Mouse (Mus musculus) layer of hippocampus, adult 9-10 months (tissue): ENCODE measurements at regions not wholly inside any gene's neighbourhood (a gene's known extent, or its start where the extent isn't known, plus 50 kb on each side); places are given as distances from the start of the nearest gene placed in this dataset.

Experiments used
- DNase-seq: peaks from one replicate; pipeline ENCODE4 v3.0.0; 2022; ENCODE audit warnings: low spot score

- DNase-seq, result no peak
Measured at GRCm38 (mm10) chr4:26637859-26638258, 291.2 kb upstream of the Manea start.

GRCm38 (mm10) chr4:26630553-26631206 is 284.0 kb upstream of the Manea start:
- no peak for DNase-seq

- no peak for DNase-seq
Measured at GRCm38 (mm10) chr4:26629710-26630109, 283.0 kb upstream of the Manea start.

GRCm38 (mm10) chr4:26627744-26628143 is 281.1 kb upstream of the Manea start:
- peak; percentile 3 for DNase-seq

GRCm38 (mm10) chr4:26589081-26589869 is 242.6 kb upstream of the Manea start:
- no peak for DNase-seq

- no peak for DNase-seq
Measured at GRCm38 (mm10) chr4:26555690-26556089, 209.0 kb upstream of the Manea start.

- peak; percentile 22 for DNase-seq
Measured at GRCm38 (mm10) chr4:26543833-26544232, 197.1 kb upstream of the Manea start.

GRCm38 (mm10) chr4:26542511-26542910 is 195.8 kb upstream of the Manea start:
- DNase-seq, result no peak

GRCm38 (mm10) chr4:26508004-26508403 is 161.3 kb upstream of the Manea start:
- DNase-seq, result no peak

- DNase-seq, result peak; percentile 7
Measured at GRCm38 (mm10) chr4:26494262-26494661, 147.6 kb upstream of the Manea start.

- no peak for DNase-seq
Measured at GRCm38 (mm10) chr4:26474913-26475312, 128.2 kb upstream of the Manea start.

GRCm38 (mm10) chr4:26441533-26441932 is 94.8 kb upstream of the Manea start:
- DNase-seq, result no peak

- DNase-seq, result no peak
Measured at GRCm38 (mm10) chr4:26422084-26422483, 75.4 kb upstream of the Manea start.

GRCm38 (mm10) chr4:26404266-26404665 is 57.6 kb upstream of the Manea start:
- DNase-seq, result no peak

GRCm38 (mm10) chr4:26402213-26402612 is 55.5 kb upstream of the Manea start:
- no peak for DNase-seq
